Mouse (Mus musculus) cerebellum, adult 11-12 months (tissue): ENCODE measurements at regions not wholly inside any gene's neighbourhood (a gene's known extent, or its start where the extent isn't known, plus 50 kb on each side); places are given as distances from the start of the nearest gene placed in this dataset.

Experiments
- DNase-seq: peaks from one replicate; pipeline ENCODE4 v3.0.0; 2022

DNA sequence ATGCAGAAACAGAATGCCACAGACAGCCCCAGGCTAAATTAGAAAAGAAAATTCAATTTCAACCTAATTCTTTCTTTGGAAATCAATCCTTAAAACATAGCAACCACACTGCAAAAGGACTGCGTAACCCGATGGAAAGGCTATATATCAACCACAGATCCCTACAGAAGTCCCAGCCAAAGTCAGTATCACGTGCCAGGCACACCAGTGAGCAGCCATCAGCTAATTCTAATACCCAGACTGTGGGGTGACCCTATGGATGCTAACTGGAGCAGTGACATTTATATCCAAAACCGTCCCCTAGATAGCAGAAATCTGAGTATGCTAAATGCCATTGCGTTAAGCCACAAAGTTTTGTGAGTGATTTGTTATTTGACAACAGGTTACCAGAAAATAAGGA, 286.5 kb upstream of the N6amt1 start:
- no peak for DNase-seq

DNA sequence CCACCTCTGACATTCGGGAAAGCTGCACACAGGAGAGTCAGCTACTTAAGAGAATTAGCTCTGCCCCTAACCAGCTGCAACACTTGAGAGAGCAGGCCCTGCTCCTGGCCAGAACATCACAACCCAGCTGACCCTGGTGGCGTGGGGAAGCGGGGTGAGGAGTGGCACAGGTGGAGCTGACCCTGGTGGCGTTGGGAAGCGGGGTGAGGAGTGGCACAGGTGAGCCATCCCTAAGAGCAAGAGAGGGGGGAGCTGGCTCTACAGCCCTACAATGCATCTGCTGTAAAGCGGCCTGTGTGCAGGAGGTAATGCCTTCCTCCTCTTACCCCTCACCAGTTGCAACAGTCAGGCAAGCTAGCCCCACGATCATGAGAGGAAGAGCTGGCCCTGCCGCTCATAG, 293.5 kb upstream of the N6amt1 start:
- DNase-seq, result no peak

GRCm38 (mm10) chr16:87049741-87050383, 304.1 kb upstream of the N6amt1 start:
- no peak for DNase-seq

DNA sequence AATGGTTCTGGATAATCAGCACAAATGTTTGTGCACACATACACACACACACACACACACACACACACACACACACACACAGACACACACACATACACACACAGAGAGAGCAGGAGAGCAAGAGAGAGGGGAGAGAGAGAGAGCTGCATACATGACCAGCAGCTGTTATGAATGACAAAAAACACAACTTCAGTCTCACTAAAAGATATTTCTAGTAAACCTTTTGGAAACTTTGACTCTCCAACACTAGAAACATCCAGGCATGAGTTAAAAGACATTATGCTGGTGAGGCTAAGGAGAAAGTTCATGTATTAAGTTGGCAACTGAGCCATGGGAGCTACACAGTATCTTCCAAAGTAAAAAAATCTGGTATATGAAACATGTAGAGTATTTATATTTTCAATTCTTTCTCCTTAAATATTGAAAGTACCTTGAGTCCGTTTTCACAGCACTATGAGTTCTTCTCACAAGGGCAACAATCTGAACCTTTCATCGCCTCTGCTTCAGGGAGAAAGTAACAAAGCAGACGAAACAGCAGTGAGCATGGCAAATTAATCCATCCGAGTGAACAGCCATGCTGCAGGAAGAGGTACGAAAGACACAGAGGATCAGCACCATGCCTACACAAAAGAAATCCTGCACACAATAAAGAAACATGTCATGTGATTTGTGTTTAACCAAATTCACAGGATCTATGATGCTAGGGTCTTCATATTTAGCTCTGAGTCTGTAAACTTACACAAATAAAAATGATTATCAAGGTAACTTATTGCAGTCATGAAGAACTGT, 309.0 kb upstream of the N6amt1 start:
- no peak for DNase-seq

- DNase-seq, result no peak
Observed at GRCm38 (mm10) chr16:87043689-87044088, 310.3 kb upstream of the N6amt1 start.

GRCm38 (mm10) chr16:87040366-87040765, 313.6 kb upstream of the N6amt1 start:
- DNase-seq, result no peak

DNA sequence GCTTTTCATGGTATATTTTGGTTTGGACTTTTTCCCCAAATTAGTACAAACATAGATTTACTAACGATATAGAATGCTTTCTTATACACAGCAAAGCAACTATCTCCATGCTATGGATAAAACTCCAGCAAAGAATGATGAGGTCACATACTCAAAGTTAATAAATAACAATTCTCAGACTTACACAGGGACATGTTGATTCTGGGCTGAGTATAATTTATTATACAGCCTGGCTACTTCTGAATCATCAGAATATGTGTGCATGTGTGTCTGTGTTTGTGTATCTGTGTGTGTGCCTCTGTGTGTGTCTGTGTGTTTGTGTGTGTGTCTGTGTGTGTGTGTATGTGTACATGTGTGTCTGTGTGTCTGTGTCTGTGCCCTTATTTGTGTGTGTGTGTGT, 314.1 kb upstream of the N6amt1 start:
- no peak for DNase-seq

- no peak for DNase-seq
Observed at GRCm38 (mm10) chr16:87037061-87037460, 316.9 kb upstream of the N6amt1 start.

DNA sequence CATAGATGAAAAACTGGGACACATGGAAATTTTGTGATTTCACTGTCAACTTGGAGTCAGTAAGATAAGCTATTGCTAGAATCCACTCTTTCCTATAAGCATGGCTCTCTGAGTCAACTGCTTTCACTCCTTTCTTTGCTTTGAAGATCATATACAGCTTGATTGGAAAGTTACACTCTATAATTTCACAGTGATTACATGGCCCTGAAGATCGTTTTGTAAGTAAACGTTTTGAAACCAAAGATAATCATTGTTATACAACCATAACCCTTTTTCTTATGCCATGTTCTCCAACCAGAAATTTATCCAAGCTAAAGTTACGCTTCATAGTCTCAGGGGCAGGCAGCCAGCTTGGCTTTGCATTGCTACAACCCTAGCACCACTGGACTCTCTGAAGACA, 322.1 kb upstream of the N6amt1 start:
- no peak for DNase-seq

- DNase-seq, result no peak
Observed at GRCm38 (mm10) chr16:87028516-87029145, 325.4 kb upstream of the N6amt1 start.

- DNase-seq, result no peak
Observed at GRCm38 (mm10) chr16:87027621-87028020, 326.4 kb upstream of the N6amt1 start.

GRCm38 (mm10) chr16:87022041-87022440, 331.9 kb upstream of the N6amt1 start:
- no peak for DNase-seq

DNA sequence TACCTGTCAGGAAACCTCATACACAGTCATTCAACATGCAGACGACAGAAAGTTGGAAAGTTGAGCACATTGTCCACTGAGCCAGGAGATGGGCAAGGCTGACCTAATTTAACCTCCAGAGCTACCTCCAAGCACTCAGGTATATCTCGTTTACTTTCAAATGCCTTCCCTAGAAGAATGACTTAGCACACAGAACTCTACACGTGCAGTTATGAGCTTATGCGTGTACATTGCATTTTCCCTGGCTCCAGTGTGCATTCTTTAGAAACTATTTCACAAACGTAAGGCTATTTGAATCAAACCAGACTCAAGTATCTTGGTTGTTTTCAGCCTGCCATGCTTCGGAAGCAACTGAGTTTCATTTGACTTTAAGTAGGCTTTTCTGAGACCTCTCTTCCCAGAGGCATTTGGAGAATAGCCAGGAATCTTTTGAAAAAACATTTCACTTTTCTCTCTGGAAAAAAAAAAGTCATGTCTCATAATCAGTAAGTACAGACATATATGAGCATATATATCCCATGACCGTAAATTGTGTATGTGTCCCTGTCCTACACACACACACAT, 336.8 kb upstream of the N6amt1 start:
- DNase-seq, result no peak

GRCm38 (mm10) chr16:87001579-87001978, 352.4 kb upstream of the N6amt1 start:
- no peak for DNase-seq

- DNase-seq, result no peak
Observed at GRCm38 (mm10) chr16:87001135-87001534, 352.9 kb upstream of the N6amt1 start.

- no peak for DNase-seq
Observed at GRCm38 (mm10) chr16:86971691-86972090, 382.3 kb upstream of the N6amt1 start.

DNA sequence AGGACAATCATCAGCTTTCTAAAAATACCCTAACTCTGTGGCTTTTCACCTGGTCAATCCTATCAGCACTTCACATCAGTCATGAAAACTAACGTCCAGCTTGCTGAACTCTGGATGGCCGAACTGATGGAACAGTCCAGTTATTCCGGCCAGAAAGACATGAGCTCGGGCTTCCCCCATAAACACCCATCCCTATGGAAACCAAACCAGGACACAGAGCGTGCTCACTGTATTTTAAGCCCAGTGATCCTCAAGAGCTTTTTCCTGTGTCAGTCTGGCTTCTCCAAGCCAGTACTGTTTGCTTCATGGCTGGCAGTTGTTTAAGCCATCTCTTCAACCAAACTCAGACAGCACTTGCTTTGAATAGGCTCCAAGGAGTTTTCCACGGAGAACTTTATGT, 404.3 kb upstream of the N6amt1 start:
- no peak for DNase-seq

GRCm38 (mm10) chr16:86945531-86946144, 408.3 kb upstream of the N6amt1 start:
- DNase-seq, result no peak

DNA sequence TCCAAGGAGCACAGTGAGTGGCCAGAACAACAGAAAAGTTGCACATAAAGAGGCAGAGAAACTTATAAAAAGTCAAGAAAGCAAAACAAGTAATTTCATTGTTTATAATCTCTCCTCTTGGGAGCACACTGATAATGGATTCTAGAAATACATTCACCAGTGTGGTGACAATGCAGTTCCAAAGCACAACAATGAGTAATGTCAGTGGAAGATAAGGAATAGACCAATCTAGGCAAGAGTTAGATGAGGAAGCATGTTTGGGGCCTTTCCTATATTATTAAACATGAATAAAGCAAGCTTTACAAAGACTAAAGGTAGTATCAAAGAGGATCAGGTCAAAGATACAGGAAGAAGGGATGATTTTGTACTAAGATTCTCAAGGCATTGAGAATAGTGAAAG, 408.9 kb upstream of the N6amt1 start:
- DNase-seq, result no peak

DNA sequence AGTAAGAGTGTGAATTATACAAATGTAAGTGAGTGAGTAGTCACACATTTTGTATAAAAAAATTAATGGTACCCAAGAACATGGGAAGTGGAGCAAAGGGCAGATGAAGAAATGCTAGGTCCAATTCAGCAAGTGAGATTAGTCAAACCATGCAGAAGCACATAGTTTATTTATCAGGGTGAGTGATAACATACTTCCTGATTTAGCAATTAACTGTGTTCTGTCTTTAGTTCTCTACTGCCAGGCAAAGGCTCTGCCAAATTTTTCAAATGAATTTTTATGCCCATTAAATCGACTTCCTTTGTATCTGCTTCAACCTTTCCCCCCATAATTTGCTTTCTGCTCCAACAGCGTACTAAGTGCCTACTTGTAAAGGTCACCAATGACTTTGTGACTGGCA, 419.0 kb upstream of the N6amt1 start:
- DNase-seq, result no peak

- DNase-seq, result peak; percentile 40
Observed at GRCm38 (mm10) chr16:86932765-86933164, 421.2 kb upstream of the N6amt1 start.

DNA sequence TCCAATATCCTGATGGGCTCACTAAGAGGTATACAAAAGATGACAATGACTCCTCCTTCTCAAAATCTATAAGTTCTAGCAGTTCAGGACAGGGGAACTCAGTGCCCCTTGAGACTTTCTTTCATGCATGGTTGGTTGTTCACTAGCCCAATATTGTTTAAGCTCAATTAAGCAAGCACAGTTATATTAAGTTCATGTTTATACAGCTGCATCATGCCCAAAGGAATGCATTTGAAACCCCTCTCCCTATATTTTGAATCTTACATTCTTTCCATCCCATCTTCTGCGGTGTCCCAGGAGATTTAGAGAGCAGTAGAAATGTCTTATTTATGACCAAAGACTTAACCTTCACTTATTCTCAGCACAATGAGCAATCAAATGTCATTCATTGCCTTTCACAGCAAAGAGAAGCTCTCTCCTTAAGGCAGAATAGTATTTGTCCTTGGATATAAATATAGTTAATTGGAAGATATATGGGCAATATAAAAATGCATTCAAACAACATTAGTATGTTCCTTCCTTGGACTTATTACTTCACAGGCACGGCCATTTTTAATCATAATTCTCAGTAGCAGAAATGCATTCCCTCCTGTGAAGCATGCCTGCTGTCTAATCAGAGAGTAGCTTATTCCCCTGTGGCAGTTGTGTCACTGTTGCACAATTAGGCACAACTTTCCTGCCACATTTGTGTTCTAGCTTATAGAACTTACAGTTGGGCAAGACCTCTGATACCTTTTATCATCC, 455.8 kb upstream of the N6amt1 start:
- no peak for DNase-seq

- no peak for DNase-seq
Observed at GRCm38 (mm10) chr16:86894982-86895381, 459.0 kb upstream of the N6amt1 start.
